Comparison of ENCODE assay signal across 20 mouse cellular contexts in genomic region chr6:43347637-43348036, GRCm38 (mm10). TPM values are rescaled to one million over a fixed set of nuclear protein-coding genes. Genes with fewer than 3 reads are reported as not detected.
DNase-seq lines count a peak whose midpoint lies in the region; ATAC-seq and TF ChIP-seq lines count a peak whose summit lies in the region.
"Had no signal": no experiment of that assay in that cellular context is flagged by ENCODE, and none has a peak within 500 bp of the region (broad histone marks: within the 10 kb centered on the region; RNA-seq: fewer than 3 reads in every experiment).

No protein-coding gene starts in this region.

- H3K4me2 ChIP-seq in heart, embryonic 11.5 days: no peak overlapping the region
- no peak overlapping the region for H3K4me2 ChIP-seq in liver, postnatal 0 days (ENCODE audit: low read depth, low read length)
- H3K4me2 ChIP-seq in liver, embryonic 12.5 days: no peak overlapping the region
- H3K4me2 ChIP-seq: heart, embryonic 13.5 days; limb, embryonic 12.5 days had no signal

- no peak overlapping the region for H3K4me3 ChIP-seq in heart, adult 2 months
- H3K4me3 ChIP-seq in heart, embryonic 11.5 days (ENCODE audit: low read depth, low read length): no peak overlapping the region
- no peak overlapping the region for H3K4me3 ChIP-seq in liver, postnatal 0 days (ENCODE audit: low read depth, low read length)
- H3K4me3 ChIP-seq in liver, embryonic 12.5 days: no peak overlapping the region
- H3K4me3 ChIP-seq: heart, embryonic 13.5 days; limb, embryonic 12.5 days; midbrain, embryonic 10.5 days had no signal

- H3K4me1 ChIP-seq in heart, adult 2 months (ENCODE audit: control insufficient read depth, insufficient read depth, low read length): no peaks in the 10 kb centered on the region
- no peaks in the 10 kb centered on the region for H3K4me1 ChIP-seq in heart, embryonic 11.5 days (ENCODE audit: control insufficient read depth, insufficient read depth, low read length)
- H3K4me1 ChIP-seq in liver, postnatal 0 days (ENCODE audit: insufficient read depth): no peaks in the 10 kb centered on the region
- no peaks in the 10 kb centered on the region for H3K4me1 ChIP-seq in liver, embryonic 12.5 days
- H3K4me1 ChIP-seq: heart, embryonic 13.5 days; limb, embryonic 12.5 days; midbrain, embryonic 10.5 days had no signal

- no peaks in the 10 kb centered on the region for H3K9me3 ChIP-seq in heart, embryonic 11.5 days (replicated peaks; ENCODE audit: control insufficient read depth, low read length)
- H3K9me3 ChIP-seq in liver, postnatal 0 days (ENCODE audit: low read length): no peaks in the 10 kb centered on the region
- no peaks in the 10 kb centered on the region for H3K9me3 ChIP-seq in liver, embryonic 12.5 days (replicated peaks)
- H3K9me3 ChIP-seq: heart, embryonic 13.5 days; limb, embryonic 12.5 days; midbrain, embryonic 10.5 days had no signal

- H3K79me2 ChIP-seq in heart, adult 2 months (replicated peaks; ENCODE audit: control insufficient read depth, insufficient read depth, low read length): no peaks in the 10 kb centered on the region

- no peak overlapping the region for H3K27ac ChIP-seq in heart, adult 2 months
- H3K27ac ChIP-seq in heart, embryonic 11.5 days (ENCODE audit: low read depth, low read length): no peak overlapping the region
- H3K27ac ChIP-seq in liver, postnatal 0 days (ENCODE audit: low read depth): no peak overlapping the region
- H3K27ac ChIP-seq in liver, embryonic 12.5 days: no peak overlapping the region
- H3K27ac ChIP-seq: heart, embryonic 13.5 days; limb, embryonic 12.5 days; liver, embryonic 14.5 days; midbrain, embryonic 10.5 days had no signal

- WGBS in heart, adult 2 months: 94% methylated on average over 1 of the region's 1 CpGs
- WGBS in heart, embryonic 11.5 days (ENCODE audit: insufficient replicate concordance): 91% methylated on average over 1 of the region's 1 CpGs
- WGBS in liver, postnatal 0 days (ENCODE audit: insufficient replicate concordance): 90% methylated on average over 1 of the region's 1 CpGs
- WGBS in liver, embryonic 12.5 days (ENCODE audit: insufficient replicate concordance): 97% methylated on average over 1 of the region's 1 CpGs

- no peak for ATAC-seq in heart, embryonic 11.5 days (replicated peaks; ENCODE audit: insufficient number of reproducible peaks, low FRiP score, low TSS enrichment)
- no peak for ATAC-seq in liver, postnatal 0 days
- ATAC-seq in liver, embryonic 12.5 days: no peak
- ATAC-seq in CD4-positive, CD25-positive, alpha-beta regulatory T cell, adult 4 months: peak; percentile 38
- ATAC-seq: inflammation-experienced regulatory T-cells, adult 6 months had no signal

- no peaks in the 10 kb centered on the region for H3K36me3 ChIP-seq in heart, adult 2 months (ENCODE audit: control insufficient read depth, insufficient read depth, low read length)
- H3K36me3 ChIP-seq in heart, embryonic 11.5 days (ENCODE audit: control insufficient read depth, insufficient read depth, low read length): no peaks in the 10 kb centered on the region
- H3K36me3 ChIP-seq in liver, postnatal 0 days (replicated peaks; ENCODE audit: insufficient read depth, low read length): 0 out of 2 replicates have a peak, but pooled peaks cover 4% of the 10 kb centered on the region
- no peaks in the 10 kb centered on the region for H3K36me3 ChIP-seq in liver, embryonic 12.5 days
- H3K36me3 ChIP-seq: heart, embryonic 13.5 days; limb, embryonic 12.5 days; midbrain, embryonic 10.5 days had no signal

- no peak overlapping the region for H3K9ac ChIP-seq in heart, adult 2 months (ENCODE audit: low read depth, low read length)
- no peak overlapping the region for H3K9ac ChIP-seq in heart, embryonic 11.5 days (ENCODE audit: low read depth, low read length)
- H3K9ac ChIP-seq in liver, postnatal 0 days (replicated peaks): no peak overlapping the region
- H3K9ac ChIP-seq in liver, embryonic 12.5 days: no peak overlapping the region
- H3K9ac ChIP-seq: heart, embryonic 13.5 days; limb, embryonic 12.5 days; liver, embryonic 14.5 days had no signal

- peak; percentile 53 for TF ChIP-seq CTCF in heart, adult 2 months (IDR thresholded peaks at IDR 0.05)
- peak; percentile 48 for TF ChIP-seq CTCF in liver, postnatal 0 days (IDR thresholded peaks at IDR 0.05; ENCODE audit: low read depth)

- intact Hi-C loops in heart, adult 2 months (cut with DNase I): no loop called here

- no peak for TF ChIP-seq EP300 in heart, adult 2 months (IDR thresholded peaks at IDR 0.05; ENCODE audit: insufficient read depth, low read depth, low read length)
- TF ChIP-seq EP300 in liver, postnatal 0 days (IDR thresholded peaks at IDR 0.05; ENCODE audit: low read depth): no peak

- no peak for DNase-seq in heart, adult 2 months
- DNase-seq in liver, postnatal 0 days: no peak
- DNase-seq in induced T-regulatory cell, adult 2 months (ENCODE audit: low read depth): peak; percentile 14
- DNase-seq in neural tube, embryonic 10.5 days (ENCODE audit: extremely low spot score, low spot score): no peak
- DNase-seq: cerebellum, postnatal 14 days; lung, postnatal 36 days; thymus, adult 18-20 months had no signal

- no peak for TF ChIP-seq POLR2A in heart, adult 2 months (IDR thresholded peaks at IDR 0.05; ENCODE audit: insufficient read depth, low read depth, low read length)

- no peaks in the 10 kb centered on the region for H3K27me3 ChIP-seq in heart, adult 2 months (ENCODE audit: control insufficient read depth, insufficient read depth, low read length)
- no peaks in the 10 kb centered on the region for H3K27me3 ChIP-seq in heart, embryonic 11.5 days (ENCODE audit: control insufficient read depth, insufficient read depth, low read length)
- no peaks in the 10 kb centered on the region for H3K27me3 ChIP-seq in liver, postnatal 0 days (ENCODE audit: insufficient read depth, low read length)
- H3K27me3 ChIP-seq in liver, embryonic 12.5 days (replicated peaks): no peaks in the 10 kb centered on the region
- H3K27me3 ChIP-seq: heart, embryonic 13.5 days; limb, embryonic 12.5 days had no signal

RNA-seq across cellular contexts. Expression of gene Nobox, which starts 38.3 kb away (rescaled TPM):
- not detected for total RNA-seq in heart, adult 2 months (2021)
- not detected in 2 replicates for polyA plus RNA-seq in heart, adult 2 months (2012; rRNA removed)
- polyA plus RNA-seq in heart, embryonic 11.5 days (2014; fragmentation: Nextera tagmentation; extraction: Ambion mirVana): not detected in 2 replicates
- not detected in 2 replicates for polyA plus RNA-seq in liver, postnatal 0 days (2015; fragmentation: Nextera tagmentation; extraction: Ambion mirVana)
- 0.17 TPM in 1 of 2 replicates, not detected in the other for polyA plus RNA-seq in liver, embryonic 12.5 days (2016; fragmentation: Nextera tagmentation; extraction: Ambion mirVana)
- not detected for polyA plus RNA-seq in CD4-positive, CD25-positive, alpha-beta regulatory T cell, adult 4 months (2017; shearing (Covaris generic))
- total RNA-seq: hematopoietic stem cell, adult 5-6 weeks; layer of hippocampus, adult 8-10 months; neutrophil, adult 5-6 weeks had no signal
- polyA plus RNA-seq: forebrain, embryonic 11.5 days; gonadal fat pad, adult 2 months; heart, embryonic 13.5 days; inflammation-experienced regulatory T-cells, adult 6 months; limb, embryonic 12.5 days; midbrain, embryonic 10.5 days had no signal
